Mouse (Mus musculus): ENCODE results near the gene Pbx1.

Gene Pbx1

DNA sequence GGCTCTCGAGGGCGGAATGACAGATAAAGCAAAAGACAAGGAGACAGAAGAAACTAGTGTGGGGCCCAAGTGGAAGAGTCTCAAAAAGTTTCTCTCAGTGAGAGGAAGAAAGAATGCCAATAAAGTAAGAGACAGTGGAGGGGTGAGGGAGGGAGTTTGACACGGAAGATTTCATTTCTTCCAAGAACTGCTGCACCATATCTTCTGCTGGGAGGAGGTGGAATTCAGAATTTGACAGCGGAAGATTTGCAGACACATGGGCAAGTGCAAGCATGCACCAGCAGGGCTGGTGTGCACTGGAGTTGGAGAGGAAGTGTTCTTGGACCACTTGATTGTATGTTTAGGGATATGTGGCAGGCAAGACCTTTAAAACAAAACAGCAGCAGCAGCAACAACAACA, 163.8 kb downstream of the Pbx1 start:
- DNase-seq (ENCODE audit: low spot score) = no peak

DNA sequence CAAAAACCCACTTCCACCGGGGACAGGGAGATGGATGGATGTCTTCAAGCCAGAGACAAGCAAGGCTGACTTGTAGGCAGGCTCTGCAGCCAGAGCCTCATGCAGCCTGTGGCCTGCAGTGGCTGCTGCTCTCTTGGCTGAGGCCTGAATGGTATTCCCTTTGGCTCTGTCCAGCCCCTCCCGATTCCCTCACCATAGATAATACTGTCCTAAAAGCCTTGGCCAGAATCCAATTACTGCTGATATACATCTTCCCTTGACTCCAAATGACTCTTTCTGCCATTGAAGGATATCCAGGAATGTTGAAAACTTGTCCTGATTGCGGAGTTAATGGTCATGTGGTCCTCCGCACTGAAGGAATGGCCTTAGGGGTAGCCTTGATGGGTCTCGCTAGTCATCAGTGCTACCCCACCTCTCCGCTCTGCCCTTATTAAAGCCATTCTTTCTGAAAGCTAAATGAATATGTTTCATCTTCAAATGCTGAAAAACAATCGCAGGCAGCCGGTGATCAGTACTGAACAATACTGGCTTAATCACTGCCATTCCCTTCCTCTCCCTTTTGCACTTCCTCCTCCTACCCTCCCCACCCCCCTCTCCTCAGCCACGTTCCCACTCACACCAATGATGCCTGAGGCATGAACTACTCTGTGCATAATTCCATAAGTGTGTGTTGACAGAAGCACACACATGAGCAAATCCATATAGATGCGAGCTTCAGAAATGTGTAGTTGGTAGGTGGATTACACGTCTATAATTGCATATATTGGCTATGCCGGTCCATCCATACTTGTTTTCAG, 166.3 kb downstream of the Pbx1 start:
- no peak for DNase-seq (ENCODE audit: low spot score)

DNA sequence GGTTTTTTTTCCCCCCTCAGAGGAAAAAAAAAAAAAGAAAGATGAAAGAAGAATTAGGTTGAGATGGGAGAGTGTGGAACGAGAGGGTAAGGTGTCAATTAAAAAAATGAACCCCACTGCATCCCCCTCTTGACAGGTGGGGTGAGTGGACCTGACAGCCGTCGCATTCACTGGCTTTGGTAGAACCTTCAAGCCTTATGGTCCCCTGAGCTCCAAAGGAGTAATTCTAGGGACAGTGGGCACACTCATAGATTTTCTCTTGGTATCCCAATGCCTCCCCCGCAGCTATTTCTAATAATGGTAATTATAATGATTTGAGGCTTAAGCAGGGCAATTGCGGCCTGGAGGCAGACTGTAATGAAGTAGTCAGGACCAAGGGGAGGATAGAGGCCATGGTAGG, 167.0 kb downstream of the Pbx1 start:
- DNase-seq (ENCODE audit: low spot score) = no peak

DNA sequence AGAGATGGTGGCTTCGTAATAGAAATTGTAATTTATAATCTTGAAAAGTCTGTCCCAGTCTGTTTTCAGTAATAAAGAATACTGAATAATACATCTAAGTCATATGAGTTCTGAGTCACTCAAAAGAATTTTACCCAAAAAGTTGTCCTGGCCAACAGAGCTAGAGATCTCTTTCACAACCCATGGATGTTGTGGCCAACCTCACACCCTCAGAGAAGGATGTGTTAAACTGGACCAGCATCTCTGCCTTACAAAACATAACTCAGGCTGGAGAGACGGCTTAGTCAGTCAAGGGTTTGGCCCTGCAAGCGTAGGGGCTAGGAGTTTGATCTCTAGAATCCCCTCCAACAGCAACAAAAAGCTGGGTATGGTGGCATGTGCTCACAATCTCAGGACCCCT, 171.7 kb downstream of the Pbx1 start:
- DNase-seq (ENCODE audit: low spot score) = no peak

DNA sequence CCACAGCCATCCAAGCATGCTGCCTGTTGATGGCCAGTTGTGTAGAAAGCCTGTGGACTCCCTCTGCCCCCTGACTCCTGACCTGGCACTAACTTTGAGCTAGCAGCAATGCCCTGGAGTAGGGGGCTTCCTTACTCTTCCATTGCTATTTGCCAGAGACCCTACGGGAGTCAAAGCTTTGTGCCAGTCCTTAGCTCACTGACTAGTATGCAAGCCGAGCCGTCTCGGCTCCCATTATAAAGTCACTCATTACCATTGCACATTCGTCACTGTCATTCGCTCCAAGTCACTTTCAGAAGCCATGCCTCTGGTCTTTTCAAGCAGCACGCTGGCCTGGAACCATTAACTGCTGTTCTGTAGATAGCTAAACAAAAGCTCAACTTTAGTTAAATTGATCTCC, 173.2 kb downstream of the Pbx1 start:
- DNase-seq (ENCODE audit: low spot score) = no peak

DNA sequence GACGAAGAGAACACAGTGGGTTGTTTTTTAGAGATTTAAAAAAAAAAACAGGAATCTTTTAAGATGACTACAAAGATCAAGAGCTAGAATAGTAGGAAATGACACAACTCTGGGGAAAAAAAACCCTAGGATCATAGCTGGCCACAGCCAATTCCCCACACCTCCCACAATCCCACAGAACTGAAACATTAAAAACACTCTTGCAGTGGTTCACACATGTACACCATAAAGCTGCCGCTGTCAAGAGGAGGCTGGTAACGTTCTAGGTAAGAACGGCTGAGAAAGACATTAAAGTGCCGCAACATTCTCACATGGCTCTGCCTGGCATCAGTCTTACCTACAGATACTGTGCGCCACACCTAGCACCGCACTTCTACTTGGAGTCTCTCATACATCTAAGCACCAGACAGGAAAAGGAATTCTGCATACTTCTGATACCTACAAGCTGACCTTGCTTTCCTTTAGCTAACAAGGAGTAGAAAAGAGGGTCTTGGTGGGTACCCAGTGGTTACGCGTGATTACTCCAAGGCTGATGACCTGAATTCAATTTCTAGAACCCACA, 176.6 kb downstream of the Pbx1 start:
- no peak for DNase-seq (ENCODE audit: low spot score)

DNA sequence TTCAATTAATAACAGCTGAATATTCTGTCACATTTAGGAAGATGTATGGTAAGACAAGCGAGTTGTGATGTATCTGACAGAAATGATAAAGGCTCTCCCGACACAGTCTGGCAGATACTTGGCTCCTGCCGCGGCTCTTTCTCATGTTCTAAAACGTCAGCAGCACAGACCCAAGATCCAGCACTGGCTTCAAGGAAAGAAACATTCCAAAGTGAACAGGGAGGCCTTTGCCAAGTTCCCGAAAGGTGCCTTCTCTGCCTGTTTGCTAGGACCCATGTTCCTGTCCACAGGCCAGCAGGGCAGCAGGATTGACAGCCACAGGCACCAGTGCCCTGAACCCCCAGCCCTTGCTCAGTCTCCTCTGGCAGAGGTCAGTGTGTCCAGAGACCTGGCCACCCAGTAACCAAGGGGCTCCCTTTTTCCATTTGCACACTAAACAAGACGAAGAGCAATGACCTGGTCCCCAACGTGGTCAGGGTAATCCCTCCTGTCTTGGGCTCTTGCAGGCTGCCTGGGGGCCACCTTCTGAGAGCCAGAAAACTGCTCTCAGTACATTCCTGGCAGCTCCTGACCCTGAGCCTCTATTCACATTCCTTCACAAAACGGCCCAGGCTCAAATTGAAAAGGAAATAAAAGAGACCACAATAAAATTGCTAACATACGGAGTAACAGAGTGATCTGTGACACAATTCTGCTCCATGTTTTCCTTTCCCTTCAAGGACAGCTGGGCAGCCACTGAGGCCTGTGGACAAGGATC, 184.9 kb downstream of the Pbx1 start:
- DNase-seq (ENCODE audit: low spot score) = no peak

DNA sequence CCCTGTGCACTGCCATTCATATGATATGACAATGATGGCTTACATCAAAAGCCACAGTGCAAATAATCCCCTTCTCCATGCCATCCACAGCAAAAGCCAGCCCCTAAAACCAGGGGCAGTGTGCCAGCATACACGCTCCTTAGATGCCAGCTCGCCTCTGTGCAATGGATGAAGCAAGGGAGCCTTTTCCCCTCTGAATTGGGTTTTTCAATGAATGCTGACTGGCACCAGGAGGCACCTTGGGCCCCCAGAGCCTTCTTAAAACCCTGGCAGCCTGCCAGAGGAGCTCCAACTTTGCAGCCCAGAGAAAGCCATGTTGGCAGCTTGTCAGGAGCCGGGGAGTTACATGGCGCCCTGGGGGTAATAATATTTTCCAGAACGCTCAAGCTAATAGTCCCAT, 186.5 kb downstream of the Pbx1 start:
- DNase-seq (ENCODE audit: low spot score) = no peak

DNA sequence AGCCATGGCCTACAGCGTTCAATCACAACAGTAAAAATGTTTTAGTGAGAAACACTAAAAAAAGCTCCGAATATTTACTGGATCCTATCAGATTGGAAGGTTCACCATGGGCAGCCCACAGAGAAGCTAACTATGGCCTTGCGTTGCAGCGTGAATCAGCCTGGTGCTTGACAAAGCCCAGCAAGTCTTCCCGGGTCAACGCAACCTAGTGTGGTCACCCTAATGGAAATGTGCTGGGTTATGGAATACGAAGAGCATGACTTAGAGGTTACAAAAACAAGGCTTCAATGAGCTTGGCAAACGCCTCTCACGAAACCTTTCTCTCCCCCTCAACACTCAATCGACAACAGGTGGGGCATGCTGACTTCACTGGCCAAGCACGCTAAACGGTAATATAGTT, 188.3 kb downstream of the Pbx1 start:
- DNase-seq (ENCODE audit: low spot score) = no peak

DNA sequence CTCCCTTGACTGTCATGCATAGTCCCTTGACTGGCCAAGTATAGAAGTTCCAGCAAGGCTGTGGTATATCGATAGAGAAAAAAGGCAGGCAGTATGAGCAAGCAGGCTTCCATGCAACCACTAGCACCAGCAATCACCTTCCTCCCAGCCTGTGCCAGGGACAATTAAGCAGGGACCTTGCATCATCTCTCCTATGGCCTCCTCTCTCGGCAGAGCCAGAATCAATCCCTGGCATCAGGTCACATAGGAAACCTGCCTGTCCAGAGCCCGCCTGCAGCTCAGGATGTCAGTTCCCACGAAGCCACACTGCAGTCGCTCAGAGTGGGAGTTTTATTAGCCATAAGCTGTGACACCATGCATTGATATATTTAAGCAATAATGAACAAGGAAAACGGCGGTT, 189.0 kb downstream of the Pbx1 start:
- no peak for DNase-seq (ENCODE audit: low spot score)

DNA sequence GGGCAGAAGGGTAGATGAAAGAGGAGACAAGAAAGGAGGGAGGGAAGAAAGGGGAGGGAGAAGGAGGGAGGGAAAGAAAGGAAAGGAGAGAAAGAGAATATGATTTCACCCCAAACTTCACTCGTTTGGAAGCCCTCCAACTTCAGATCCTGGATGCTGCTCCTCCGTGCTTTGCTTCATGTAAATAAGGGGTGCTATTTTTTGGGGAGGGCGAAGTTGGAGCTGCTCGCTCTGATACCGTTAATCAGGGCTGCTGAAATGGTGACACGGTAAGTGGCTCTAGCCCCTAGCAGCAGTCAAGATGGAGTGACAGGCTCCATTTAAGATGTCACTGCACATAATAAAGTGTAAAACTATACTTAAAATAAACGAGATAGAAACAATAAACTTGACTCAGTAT, 190.8 kb downstream of the Pbx1 start:
- no peak for DNase-seq (ENCODE audit: low spot score)

DNA sequence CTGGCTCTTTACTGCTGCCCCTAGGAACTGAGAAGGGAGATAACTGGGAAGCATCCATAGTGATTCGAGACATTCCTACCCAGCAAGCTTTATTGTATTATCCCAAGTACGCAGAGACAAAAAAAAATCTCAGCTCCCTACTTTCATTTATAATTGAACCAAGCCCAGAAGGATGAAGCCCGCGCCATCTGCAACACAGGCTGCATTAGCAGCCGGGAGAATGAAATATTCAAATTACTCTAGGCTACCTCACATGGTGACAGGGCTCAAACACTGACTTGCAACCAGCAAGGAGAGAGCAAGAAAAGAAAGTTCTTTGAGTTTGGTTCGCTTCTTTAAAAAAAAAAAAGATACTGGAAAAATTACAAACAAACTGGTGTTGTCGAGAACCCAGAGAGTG, 191.2 kb downstream of the Pbx1 start:
- DNase-seq (ENCODE audit: low spot score) = no peak

DNA sequence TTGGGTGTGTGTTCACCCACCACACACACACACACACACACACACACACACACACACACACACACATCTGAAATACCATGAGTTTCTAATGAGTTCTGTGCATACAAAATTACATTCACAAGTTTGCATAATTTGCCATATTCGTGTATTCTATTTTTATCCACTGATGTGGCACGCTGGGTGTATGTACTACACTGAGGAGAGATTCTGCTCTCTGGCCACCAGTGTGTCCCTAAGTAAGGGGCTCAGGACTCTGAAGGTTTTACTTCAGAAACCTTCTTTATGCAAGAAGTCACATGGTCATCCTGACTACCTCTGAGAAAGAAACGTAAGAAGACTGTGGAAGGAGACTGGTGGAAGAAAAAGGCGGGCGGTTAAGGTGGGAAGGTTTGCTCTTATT, 191.7 kb downstream of the Pbx1 start:
- DNase-seq (ENCODE audit: low spot score) = no peak

DNA sequence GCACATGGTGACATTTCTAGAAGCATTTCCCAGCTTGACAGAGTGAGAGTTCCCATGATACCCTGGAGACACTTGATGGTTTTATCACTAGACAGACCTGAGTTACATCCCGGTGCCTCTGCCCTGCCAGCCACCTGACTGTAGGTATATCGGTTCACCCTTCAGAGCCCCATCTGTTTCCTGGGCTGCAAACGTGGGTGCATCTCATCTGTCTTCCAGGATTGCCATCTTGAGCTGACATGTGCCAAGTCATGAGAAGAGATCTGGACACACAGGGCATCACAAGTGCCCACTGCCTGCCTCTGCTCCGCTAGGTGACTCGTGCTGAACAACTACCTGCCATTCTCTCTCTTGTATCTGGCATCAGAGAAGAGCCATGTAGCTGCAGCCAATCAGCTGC, 196.0 kb downstream of the Pbx1 start:
- DNase-seq (ENCODE audit: low spot score) = no peak

DNA sequence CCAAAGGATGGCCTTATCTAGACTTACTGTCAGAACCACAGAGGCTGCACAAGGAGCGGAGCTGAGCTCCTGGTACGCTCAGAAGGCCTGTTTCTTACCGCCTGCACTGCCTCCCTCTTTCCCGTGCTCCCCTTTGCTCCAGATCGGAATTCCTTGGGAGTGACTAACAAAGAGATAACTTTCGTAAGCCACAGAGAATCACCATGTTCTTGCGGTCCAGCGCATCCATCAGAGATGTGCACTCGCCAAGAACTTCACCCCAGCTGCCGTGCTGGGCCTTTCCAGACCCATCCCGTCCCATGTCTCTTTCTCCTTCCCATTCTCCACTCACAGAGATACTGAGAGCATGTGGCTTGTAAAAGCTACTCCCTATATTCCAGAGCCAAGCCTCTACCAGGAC, 197.7 kb downstream of the Pbx1 start:
- DNase-seq (ENCODE audit: low spot score) = no peak

DNA sequence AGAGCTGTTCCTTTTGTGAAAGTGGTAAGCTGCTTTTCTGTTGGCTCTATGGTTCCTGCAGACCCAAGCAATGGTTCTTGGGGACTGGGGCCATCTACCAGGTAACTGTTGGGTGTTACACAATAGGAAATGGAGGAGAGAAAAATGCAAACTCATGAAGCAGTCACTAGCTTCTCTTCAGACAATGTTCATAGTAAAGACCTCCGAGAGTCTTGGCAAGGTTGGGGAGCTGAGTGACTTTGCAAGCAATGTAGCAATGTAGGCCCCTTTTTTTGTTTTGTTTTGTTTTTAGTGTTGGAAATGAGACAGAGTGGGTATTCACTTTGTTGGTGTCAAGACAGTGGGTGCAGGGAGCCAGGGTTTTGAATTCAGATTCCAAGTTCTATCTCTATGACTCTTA, 198.9 kb downstream of the Pbx1 start:
- no peak for DNase-seq (ENCODE audit: low spot score)

DNA sequence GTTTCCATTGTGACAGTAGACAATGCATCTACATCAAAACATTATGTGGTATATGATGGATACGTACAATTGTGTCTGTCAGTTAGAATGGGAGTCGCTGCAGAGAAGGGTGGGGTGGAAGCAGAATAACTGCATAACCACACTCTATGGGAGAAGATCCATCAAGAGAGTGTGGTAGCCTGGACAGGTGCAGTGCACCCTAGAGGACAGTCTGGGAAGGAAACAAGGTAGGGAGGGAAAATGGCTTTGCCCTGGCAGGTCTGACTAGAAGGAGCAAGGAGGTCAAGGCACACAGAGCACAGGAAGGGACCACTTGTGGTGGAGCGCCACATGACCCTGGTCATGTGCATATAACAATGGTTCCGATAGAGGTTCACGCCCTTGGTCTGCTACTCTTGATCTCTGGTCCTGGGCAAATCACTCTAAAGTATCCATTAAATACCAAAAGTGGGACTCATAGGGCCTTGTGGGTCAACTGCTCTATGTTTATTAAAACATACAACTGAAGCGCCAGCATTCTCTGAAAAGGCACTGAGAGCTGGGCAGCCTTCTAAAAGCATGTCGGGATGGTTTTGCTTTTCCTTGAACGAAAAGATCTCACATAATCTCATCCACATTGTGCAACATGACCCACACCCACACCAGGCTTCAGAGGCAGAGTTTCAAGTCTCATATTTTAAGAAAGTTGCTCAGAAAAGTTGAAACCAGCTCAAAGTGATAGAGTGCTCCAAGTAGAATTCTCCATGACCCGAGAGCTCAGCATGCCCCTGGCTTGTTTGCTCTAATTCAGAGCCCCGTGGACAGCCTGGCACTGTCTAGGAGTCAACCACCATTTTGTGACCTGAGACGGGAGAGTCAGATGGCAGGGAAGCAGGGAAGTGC, 200.3 kb downstream of the Pbx1 start:
- DNase-seq (ENCODE audit: low spot score) = no peak

DNA sequence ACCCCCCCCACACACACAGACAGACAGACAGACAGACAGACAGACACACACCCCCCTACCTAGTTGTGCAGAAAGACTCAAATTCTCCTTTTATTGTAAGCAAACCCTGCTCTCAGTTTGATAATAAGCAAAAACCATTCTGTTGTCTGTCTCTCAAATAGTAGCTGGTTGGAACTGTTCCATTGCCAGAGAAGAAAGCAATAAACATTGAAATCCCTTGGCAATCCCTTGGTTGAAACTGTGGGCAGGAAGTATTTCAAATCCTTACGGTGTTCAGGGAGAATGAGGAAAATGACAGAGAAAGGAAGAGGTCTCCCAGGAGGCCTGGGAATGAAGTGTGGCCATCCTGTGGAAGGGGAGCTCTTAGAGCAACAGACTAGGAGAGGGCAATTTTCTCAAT, 201.2 kb downstream of the Pbx1 start:
- no peak for DNase-seq (ENCODE audit: low spot score)

DNA sequence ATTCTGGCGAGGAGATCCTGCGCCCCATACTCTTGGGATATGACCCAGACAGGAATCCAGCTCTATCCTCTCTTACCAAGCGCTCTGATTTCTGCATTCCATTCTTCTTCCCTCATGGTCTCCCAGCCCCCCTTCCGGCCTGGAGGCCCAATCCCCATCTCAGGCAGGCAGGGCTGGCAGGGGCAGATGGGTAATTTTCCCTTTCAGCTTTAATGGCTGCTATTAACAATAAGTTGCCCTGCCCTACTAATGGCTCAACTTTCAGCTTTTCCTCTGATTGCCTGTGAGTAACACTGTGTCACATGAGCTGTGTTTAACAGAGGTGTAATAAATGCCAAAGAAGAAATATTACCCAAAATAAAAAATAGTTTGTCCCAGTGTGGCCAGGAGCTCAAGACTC, 201.9 kb downstream of the Pbx1 start:
- DNase-seq (ENCODE audit: low spot score) = no peak

DNA sequence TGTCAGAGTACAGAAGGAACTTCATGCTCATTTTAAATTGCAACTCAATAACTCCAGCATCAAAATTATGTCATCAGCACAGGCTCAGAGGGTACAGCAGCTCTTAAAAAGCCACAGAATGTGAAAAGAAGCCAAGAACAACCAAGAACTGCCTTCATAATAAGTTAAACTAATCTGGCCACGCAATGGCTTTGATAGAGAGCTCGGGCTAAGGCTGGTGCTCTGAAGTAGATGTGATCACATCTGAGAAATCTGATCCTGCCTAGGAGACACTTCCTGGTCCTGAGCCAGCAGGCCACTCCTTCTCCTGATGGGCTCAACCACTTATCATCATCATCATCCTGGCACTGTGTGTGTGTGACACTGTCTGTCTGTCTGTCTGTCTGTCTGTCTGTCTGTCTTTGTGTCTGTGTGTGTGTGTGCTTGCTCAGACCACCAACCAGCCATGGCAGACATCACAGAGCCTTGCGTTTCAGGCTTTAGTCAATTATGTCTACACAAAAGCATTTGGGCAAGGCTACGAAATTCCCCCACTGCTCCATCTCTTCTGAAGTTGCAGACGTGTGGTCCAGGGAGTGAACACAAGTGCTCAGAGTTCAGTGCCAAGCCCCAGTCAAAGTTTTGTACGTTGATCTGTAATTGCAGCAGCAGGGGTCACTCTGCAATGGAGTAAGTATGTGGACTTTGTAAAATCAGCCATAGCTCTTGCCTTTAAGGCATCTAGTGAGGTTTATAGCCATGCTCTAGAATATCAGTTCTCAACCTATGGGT, 203.1 kb downstream of the Pbx1 start:
- no peak for DNase-seq (ENCODE audit: low spot score)

DNA sequence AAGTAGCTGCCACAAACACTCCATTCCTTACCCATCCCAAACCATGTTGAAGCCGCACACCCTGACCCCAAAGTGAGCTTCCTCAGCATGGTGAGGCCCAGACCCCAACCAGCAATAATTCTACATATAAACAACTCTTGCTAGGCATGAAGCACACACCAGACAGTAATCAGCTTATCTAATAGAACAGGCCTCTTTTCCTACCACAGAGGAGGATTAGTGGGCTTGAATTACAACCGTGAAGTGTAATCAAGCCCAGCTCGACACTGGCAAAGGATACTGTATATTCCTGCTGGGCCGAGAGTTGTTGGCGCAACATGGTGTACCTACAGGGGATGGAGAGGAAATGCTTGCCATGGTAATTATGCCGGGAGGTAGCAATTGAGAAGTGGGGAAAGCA, 205.9 kb downstream of the Pbx1 start:
- DNase-seq (ENCODE audit: low spot score) = no peak
